Mouse (Mus musculus): ENCODE results near the gene Nudt8. TPM values are rescaled to one million over a fixed set of nuclear protein-coding genes. Genes with fewer than 3 reads are reported as not detected.

The Nudt8 gene
- total RNA-seq, 2 experiments from 2014 or later, result 27.6 to 33.3 TPM

DNA sequence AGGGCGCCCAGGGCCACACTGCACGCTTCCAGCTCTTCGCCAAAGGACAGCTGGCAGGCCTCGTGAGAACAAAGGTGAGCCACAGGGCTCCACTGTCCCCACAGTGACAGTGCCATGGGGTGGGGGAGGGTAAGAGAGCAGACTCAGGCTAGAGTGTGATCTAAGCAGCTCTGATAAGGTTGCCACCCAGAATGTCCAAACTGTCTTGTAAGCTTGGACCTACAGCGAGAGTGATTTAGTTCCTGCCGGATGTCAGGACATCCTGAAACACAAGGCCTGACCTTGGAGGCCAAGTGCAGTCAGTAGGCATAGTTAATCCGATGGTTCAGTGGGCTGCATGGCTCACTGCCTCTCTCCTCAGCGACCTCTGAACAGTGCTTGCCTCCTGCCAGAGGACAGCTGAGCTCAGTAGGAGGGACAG lies 15.1 kb upstream of the Nudt8 start:
- DNase-seq (ENCODE audit: low spot score in 2 of 2), result peak in 1 of 2 experiments; percentile 29

DNA sequence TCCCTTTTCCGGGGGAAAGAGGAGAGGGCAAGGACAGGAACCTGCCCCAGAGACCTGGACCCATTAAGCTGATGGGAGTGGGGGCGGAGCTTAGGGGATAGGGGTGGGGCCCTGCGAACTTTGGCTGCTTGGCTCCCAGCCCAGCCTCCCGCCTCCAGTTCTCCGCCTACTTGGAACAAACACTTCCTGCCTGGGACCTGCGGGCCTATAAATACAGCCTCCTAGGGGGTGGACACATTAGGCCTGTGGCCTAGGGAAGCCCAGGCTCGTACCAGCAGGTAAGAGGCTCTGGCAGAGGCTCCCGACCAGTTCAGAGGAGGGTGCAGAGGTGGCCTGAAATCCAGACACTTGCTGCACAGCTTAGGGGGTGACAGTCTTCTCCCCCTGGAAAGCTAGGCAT lies 14.0 kb upstream of the Nudt8 start, which contains the start of gene Acy3:
TSS of gene Acy3 (plus strand) at position 237 of the 400 bp plus-strand sequence.
- peak; percentile 75 to 79 for DNase-seq (ENCODE audit: low spot score in 2 of 2)

DNA sequence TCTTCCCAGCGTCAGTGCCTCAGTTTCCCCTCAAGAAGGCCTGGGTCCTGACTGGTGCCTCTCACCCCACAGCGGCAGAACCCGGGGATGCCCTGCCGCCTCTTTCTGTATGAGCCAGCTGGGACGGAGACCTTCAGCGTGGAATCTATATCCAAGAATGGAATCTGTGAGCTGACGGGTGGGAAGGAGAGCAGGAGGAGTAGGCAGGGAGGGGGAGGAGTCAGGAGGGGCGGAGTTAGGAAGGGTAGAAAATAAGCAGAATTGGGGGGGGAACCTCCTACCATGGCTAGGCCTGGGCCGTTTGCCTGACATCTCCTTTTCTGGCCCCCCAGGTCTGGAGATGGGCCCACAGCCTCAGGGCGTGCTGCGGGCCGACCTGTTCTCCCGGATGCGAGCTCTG lies 12.3 kb upstream of the Nudt8 start:
- no peak for DNase-seq (ENCODE audit: low spot score in 2 of 2)

DNA sequence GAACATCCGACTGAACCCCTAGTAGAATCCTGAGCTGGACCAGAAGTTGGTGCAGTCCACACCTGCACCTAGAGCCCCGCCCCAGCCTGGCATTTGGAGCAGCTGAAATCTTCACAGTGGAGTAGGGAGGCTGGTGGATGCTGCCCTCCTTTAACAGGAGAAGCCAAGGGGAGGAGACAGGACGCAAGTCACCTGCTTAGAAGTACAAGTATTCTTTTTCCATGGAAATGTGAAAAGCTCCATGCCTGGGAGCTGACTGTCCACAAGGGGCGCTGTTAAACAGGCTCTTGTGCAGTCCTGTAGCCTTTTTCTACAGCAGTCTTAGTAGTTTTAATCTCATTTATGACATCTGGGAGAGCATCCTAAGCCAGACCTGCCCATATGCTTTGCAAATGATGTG lies 11.6 kb upstream of the Nudt8 start:
- no peak for DNase-seq (ENCODE audit: low spot score in 2 of 2)

DNA sequence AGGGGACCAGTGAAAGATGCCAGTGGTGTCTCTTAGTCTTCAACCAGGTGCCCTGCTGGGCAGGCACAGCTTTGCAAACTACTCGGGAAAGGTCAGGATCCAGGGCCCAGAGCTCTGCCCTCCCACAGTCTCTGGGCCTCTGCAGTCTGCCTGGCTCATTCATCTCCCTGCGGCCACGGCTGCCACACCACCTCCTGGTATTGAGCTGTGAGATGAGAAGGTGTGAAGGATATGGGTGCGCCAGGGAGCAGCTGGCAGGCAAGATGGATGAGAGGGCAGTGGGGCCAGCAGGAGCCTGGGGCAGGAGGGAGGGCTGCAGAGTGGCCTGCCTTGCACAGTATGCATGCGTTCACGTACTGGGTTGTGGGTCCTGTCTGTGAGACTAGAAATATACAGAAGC lies 9.6 kb upstream of the Nudt8 start:
- no peak for DNase-seq (ENCODE audit: low spot score in 2 of 2)

DNA sequence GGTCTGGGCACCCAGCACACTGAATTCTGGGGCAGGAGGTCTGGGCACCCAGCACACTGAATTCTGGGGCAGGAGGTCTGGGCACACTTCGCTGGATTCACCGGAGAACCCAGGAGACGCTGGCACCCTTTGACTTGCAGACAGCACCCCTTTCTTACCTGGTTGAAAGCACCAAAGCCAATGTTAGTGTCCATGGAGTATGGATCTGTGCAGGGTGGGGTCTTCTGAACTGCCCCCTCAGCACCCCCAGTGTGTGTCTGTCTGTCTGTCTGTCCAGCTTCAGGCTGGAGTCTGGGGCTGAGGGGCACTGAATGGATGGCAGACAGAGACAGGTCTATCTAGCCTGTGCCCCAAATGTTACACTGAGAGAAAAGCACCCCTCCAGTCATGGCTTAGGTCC lies 8.8 kb upstream of the Nudt8 start:
- no peak for DNase-seq (ENCODE audit: low spot score in 2 of 2)

DNA sequence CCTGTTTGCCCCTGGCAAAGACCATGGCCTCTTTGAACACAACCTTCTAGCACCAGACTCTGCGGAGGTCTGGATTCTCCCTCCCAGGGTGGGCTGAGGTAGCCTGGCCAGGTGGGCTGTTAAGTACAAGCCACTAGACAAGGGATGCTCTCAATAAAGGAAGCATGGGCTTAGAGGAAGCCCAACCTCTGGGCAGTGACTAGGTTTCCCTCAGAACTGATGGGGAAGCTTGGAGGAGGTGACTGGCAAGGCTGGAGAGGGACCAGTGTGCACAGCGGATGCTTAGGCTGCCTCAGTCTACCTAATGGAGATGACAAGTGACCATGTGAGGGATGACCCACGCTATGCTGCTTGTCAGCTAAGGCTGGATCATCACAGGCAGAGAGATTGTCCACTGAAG lies 8.4 kb upstream of the Nudt8 start:
- DNase-seq (ENCODE audit: low spot score in 2 of 2), result no peak

DNA sequence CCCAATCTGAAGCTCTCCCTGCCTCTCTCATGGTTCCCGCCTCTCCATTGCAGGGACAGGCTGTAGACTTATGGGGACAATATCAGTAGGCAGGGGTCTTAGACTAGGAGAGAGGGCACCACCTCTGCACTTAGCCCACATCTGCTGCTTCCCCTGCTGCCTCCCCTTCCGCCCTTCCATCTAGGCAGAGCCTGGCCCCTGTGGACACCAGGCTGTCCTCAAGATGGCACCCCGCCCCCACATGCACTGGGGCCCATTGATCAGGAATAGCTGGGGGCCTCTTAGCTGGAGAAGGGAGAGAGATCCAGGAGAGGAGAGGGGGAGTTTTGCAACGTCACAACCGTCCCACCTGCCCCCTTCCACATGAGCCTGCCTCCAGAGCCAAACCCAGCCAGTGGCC lies 8.0 kb upstream of the Nudt8 start, which contains the start of gene Tbx10:
TSS of gene Tbx10 (plus strand) at position 337 of the 400 bp plus-strand sequence.
- DNase-seq (ENCODE audit: low spot score in 2 of 2), result no peak

DNA sequence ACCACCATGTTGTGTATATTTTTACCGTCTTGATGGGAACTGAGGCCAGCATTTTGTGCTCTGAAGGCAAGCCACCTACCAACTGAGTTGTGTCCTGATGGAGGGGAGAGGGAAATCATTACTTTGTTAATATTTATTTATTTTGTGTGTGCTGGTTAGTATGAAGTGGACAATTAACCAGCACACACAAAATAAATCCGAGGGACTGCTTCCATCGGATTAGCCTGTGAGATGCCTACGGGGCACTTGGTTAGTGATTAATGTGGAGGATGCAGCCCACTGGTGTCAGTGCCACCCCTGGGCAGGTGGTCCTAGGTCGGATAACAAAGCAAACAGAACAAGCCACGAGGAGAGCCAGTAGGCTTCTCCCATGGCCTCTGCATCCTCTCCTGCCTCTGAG lies 5.4 kb upstream of the Nudt8 start:
- DNase-seq (ENCODE audit: low spot score in 2 of 2), result no peak

DNA sequence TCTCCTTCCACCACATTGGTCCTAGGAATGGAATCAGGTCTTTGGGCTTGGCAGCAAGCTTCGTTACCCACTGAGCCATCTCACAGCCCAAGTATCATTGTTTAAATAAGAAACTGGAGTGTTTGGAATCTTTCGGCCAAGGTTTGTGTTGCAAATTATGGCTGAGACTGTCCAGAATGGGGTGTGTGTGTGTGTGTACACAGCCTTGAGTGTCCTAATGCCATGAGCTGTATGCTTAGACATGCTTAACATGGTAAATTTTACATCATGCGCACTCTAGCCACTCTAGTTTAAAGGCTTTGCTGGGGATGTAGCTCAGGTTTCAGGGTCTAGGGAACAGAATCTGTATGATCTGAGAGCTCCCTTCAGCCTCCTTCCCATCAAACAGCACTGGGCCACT lies 4.9 kb upstream of the Nudt8 start:
- DNase-seq (ENCODE audit: low spot score in 2 of 2), result no peak

DNA sequence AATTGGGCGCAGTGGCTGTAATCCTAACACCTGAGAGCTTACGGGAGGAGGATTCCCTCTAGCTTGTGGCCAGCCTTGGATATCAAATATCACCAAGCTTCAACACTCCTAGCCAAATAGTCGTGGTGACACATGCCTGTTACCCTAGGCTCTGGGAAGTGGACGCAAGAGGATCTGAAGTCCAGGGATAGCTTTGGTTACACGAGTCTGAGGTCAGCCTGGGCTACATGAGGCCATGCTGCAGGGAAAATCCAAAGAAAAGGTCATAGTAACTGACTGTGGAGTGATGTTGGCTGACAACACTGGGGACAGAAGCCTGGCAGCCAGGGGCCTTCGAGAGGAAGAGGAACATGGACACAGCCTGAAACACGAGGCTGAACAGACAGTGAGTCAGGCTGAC lies 4.3 kb upstream of the Nudt8 start:
- no peak for DNase-seq (ENCODE audit: low spot score in 2 of 2)

DNA sequence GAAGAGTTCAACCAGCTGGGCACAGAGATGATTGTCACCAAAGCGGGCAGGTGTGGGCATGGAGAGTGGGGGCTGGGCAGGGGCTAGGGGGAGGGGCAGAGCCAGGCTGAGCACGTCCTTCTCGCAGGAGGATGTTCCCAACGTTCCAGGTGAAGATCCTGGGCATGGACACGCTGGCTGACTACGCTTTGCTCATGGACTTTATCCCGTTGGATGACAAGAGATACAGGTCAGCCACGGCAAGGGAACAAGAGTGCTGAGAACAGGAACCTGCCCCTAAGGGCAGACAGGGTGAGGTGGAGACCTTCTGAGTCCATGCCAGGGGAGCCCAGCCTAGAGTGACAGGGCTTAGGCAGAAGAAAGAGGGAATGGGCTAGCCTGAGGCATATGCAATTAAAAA lies 3.6 kb upstream of the Nudt8 start:
- DNase-seq (ENCODE audit: low spot score in 2 of 2), result no peak

DNA sequence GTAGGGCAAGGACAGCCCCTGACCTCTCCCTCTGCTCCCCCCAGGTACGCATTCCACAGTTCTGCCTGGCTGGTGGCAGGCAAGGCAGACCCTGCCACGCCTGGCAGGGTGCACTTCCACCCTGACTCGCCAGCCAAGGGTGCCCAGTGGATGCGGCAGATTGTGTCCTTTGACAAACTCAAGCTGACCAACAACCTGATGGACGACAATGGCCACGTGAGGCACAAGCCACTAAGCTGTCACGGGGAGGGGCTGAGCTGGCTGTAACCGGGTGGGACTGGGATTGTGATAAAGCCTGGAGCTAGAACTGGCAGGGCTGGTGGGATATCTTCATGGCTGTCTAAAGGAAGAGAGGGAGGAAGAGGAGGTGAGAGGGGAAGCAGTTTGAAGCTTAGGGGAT lies 3.1 kb upstream of the Nudt8 start:
- no peak for DNase-seq (ENCODE audit: low spot score in 2 of 2)

DNA sequence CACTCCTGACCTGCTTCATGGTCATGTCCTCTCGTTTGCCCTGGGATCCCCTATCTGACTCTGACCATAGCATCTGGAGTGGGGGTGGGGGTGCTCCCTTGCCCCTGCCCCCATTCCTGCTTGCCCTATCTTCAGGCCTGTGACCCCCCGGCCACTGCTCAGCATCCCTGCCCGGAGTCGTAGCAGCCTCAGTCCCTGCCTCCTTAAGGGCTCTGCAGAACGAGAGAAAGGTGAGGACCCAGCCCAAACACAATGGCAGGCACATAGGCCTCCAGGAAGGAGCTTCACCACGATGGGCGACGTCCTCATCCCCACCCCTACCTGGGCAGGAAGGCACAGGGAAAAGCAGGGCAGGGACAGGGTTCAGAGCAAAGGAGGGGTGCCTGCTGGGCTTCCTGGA lies 2.0 kb upstream of the Nudt8 start:
- no peak for DNase-seq (ENCODE audit: low spot score in 2 of 2)

DNA sequence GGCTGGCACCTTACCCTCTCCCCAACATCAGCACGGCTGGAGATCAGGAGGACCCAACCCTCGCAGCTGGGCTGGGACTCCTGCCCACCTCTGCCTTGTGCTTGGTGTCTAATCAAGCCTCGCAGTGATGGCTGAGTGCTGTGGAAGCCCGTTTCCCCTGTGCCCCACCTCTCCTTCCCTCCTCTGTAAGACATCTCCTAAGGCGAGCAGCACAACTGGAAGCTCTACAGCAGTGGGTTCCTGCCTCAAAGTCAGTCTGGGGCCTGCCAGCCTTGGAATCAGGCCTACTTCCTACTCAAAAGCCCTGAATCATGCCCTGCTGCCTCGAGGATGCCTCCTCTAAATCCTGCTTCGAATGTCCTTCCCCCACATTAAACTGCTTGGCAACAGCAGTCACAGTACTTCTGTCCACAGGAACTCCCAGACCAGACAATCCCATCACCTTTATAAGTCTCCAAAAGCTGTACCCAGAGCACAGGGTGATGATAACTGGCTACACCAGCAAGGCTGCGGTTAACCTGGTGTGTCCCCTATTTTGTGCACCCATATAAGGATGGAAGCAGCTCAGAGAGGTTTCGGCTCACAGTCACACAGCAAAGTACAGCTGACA lies 1.2 kb upstream of the Nudt8 start:
- no peak for DNase-seq (ENCODE audit: low spot score in 2 of 2)

DNA sequence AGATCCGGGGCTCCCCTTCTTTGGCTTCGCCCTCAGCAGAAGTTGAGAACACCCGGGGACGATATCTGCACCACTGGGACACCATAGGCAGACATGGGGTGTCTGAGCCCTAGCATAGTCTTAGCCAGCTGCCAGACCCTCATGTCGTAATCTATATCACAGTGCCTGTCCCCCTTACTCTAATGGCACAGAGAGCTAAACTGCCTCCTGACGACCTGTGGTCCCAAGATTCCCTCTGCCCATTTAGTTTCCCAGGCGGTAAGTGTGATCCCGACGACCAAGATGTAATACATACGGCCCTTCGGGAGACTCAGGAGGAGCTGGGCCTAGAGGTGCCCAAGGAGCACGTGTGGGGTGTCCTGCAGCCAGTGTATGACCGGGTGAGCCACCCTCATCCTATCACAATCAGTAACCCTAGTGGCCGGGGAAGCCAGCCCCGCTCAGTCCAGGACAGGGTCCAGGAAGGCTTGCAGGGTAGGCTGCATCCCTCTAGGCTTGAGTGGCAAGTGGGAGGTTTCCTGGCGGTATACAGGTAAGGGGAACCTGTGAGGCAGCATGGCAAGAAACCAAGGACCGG lies 657 bp downstream of the Nudt8 start:
- DNase-seq (ENCODE audit: low spot score in 2 of 2), result no peak

DNA sequence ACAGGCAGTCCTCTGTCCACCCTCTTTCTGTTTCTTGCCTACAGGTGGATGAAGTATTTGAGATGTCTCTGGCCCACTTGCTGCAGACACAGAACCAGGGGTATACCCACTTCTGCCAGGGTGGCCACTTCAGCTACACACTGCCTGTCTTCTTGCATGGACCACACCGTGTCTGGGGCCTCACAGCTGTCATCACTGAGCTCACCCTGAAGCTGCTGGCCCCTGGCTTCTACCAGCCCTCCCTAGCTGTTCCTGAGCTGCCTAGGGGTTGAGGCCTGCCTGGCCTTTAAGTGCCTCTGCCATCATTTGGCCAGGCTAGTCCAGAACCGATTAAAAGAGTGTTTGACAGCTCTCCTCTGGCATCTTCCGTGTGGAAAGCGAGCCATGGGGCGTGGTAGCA lies 1.4 kb downstream of the Nudt8 start:
- no peak for DNase-seq (ENCODE audit: low spot score in 2 of 2)

DNA sequence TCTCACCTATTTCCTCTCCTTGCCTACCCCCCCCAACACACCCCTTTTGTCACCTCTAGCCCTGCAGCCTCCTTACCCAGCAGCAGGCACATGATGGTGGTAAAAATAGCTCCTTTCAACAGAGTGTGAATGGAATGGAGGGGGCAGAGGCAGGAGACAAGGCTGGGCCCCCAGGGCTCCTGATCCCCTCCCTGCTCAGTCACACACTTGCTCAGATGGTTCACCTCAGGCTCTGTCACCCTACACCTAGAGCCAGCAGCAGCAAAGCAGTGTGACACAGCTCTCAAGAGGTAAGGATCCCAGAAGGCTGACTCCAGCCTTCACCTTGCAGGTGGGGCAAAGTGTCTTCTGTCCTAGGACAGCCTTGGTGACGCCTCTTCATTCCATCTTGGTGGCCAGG lies 2.7 kb downstream of the Nudt8 start, which contains the start of gene Doc2g:
TSS of gene Doc2g (plus strand) at position 202 of the 400 bp plus-strand sequence.
- DNase-seq (ENCODE audit: low spot score in 2 of 2), result no peak

DNA sequence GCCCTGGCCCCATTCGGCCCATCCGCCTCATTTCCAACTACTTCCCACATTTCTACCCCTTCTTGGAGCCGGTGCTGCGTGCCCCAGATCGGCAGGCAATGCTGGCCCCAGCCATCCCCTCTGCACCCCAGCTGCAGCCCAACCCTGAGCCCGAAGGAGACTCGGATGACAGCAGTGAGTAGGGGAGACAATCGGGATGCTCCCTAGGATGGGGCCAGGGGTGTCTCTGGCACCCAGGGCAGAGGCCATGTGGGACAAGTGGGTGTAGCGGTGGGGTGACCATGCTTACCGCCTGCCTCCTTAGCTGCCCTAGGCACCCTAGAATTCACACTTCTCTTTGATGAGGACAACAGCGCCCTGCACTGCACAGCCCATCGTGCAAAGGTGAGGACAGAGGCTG lies 3.3 kb downstream of the Nudt8 start:
- no peak for DNase-seq (ENCODE audit: low spot score in 2 of 2)

DNA sequence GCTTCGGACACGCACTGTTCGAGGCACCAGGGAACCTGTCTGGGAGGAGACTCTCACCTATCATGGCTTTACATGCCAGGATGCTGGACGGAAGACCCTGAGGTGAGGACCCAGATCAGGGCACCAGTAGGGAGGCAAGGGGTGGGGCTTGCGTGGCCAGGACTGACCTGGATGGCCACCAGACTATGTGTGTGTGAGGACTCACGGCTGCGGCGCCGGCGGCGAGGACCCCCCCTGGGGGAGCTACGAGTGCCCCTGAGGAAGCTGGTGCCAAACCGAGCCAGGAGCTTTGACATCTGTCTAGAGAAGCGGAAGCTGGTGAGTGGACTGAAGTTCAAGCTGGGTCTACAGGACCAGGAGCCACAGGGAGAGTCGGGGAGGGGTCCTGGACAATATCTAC lies 4.0 kb downstream of the Nudt8 start:
- no peak for DNase-seq (ENCODE audit: low spot score in 2 of 2)

DNA sequence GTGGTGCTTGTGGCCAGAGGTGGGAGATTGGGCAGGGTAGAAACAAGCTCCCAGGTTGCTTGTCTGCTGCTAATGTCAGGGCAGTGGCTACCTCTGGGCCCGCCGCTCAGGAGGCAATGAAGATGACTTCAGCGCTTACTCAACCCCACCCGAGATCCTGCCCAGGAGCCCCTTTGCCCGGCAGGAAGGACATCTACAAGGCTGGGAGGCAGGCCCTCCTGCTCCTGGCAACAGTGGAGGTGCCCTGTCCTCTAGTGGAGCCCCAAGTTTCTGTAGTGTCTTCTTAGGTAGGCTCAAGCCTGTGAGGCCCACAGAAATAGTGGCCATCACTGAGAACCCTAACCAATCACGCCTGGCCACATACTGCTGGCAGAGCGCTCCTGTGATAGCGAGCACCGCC lies 4.7 kb downstream of the Nudt8 start:
- no peak for DNase-seq (ENCODE audit: low spot score in 2 of 2)

DNA sequence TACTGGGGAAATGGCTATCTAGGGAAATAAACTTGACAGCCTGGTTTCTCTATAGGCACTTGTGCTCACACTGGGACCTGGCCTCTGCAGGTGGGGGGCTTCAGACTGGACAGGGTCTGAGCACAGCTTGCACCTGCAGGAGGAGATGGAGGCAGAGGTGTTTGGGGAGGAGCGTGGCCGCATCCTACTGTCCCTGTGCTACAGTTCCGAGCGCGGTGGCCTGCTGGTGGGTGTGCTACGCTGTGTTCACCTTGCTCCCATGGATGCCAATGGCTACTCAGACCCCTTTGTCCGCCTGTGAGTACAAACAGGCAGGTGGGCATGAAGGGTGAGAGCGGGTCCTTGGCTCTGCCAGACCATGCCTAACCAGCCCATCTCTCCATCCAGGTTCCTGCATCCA lies 5.6 kb downstream of the Nudt8 start:
- no peak for DNase-seq (ENCODE audit: low spot score in 2 of 2)

DNA sequence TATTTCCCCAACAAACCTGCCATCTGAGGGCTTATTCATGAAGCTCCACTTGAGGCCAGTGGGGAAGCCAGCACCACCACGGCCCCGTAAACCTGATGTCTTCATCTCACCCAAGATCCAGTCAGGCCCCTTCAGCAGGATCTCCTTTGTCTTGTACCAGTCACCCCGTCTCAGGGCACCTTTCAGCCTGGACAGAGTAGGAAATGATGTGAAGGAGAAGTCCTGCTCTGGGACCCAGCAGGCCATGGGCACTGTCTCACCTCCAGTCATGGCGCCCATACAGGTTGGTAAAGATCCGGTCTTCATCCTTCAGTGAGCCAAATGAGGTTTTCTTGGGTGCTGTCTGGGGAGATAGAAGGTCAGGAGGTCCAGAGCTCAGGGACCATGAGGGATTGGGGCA lies 10.7 kb downstream of the Nudt8 start:
- no peak for DNase-seq (ENCODE audit: low spot score in 2 of 2)
